Mouse (Mus musculus) gonadal fat pad, adult 2 months (tissue): ENCODE data around the gene Wdr31. TPM values are rescaled to one million over a fixed set of nuclear protein-coding genes. Genes with fewer than 3 reads are reported as not detected.

Experiments used
- polyA plus RNA-seq: library from polyadenylated mRNA; depleted of rRNA; stranded (reverse); fragments of >200 nt; gene quantifications from 2 replicates; pipeline ENCODE4 v1.2.3, GENCODE M21; 2012; rRNA removed

Gene Wdr31
- polyA plus RNA-seq, 1 experiment: 4.3 TPM

Other genes starting within 250 kb of the Wdr31 start
- 0.88 and 1.0 TPM in 2 replicates for gene Zfp37, start 239.8 kb downstream of the Wdr31 start, polyA plus RNA-seq
- 64.9 and 72.7 TPM in 2 replicates for gene Slc31a2, start 208.3 kb downstream of the Wdr31 start, polyA plus RNA-seq
- gene Fkbp15, start 110.3 kb downstream of the Wdr31 start, polyA plus RNA-seq: 32.3 and 37.8 TPM in 2 replicates
- gene Slc31a1, start 110.2 kb downstream of the Wdr31 start, polyA plus RNA-seq: 57.4 and 60.7 TPM in 2 replicates
- gene Cdc26, start 62.3 kb downstream of the Wdr31 start, polyA plus RNA-seq: 32.1 and 33.6 TPM in 2 replicates
- gene Prpf4, start 62.1 kb downstream of the Wdr31 start, polyA plus RNA-seq: 13.7 and 14.8 TPM in 2 replicates
- gene Rnf183, start 35.6 kb downstream of the Wdr31 start, polyA plus RNA-seq: 7.8 and 11.1 TPM in 2 replicates
- 98.6 and 103 TPM in 2 replicates for gene Bspry, start 9.2 kb upstream of the Wdr31 start, polyA plus RNA-seq
- gene Hdhd3, start 32.6 kb upstream of the Wdr31 start, polyA plus RNA-seq: 28.3 and 35.8 TPM in 2 replicates
- 419 and 470 TPM in 2 replicates for gene Alad, start 49.0 kb upstream of the Wdr31 start, polyA plus RNA-seq
- 25.9 and 27.9 TPM in 2 replicates for gene Pole3, start 54.2 kb upstream of the Wdr31 start, polyA plus RNA-seq
- gene 4933430I17Rik, start 54.5 kb upstream of the Wdr31 start, polyA plus RNA-seq: 0.20 and 0.28 TPM in 2 replicates
- 94.2 and 111 TPM in 2 replicates for gene Rgs3, start 89.0 kb upstream of the Wdr31 start, polyA plus RNA-seq